Mouse (Mus musculus) CH12.LX (cell line): ENCODE results near the gene Glp2r. TPM values are rescaled to one million over a fixed set of nuclear protein-coding genes. Genes with fewer than 3 reads are reported as not detected.

Experiments used
- DNase-seq: peaks from one replicate; pipeline ENCODE4 v3.0.0-alpha.2; 2013; ENCODE audit errors: extremely low read depth
- H3K27ac ChIP-seq: 2 replicates; pipeline ENCODE4 v1.5.1; 2012; ENCODE audit warnings: low read depth, mild to moderate bottlenecking, control low read depth, moderate library complexity; ENCODE audit not compliant: insufficient read depth
- H3K27me3 ChIP-seq: replicated peaks from 2 replicates; pipeline ENCODE3; 2012; ENCODE audit warnings: inconsistent platforms
- H3K36me3 ChIP-seq, 2 experiments: replicated peaks in 1 of 2; 2 replicates each; pipeline versions ENCODE3 to v1.6.1; 2012; ENCODE audit warnings: inconsistent platforms in 1 of 2, low read length in 1 of 2, mild to moderate bottlenecking in 1 of 2, mixed read lengths in 1 of 2, moderate library complexity in 1 of 2; ENCODE audit not compliant: control insufficient read depth in 1 of 2, insufficient read depth in 1 of 2
- H3K4me1 ChIP-seq, 2 experiments: 2 replicates each; pipeline ENCODE4 v1.6.1; 2012; ENCODE audit warnings: inconsistent platforms in 1 of 2, moderate library complexity in 1 of 2; ENCODE audit not compliant: insufficient read depth in 2 of 2, control insufficient read depth in 1 of 2
- H3K4me2 ChIP-seq: 2 replicates; pipeline ENCODE4 v1.6.1; 2012; ENCODE audit warnings: low read depth, mild to moderate bottlenecking, control low read depth; ENCODE audit not compliant: poor library complexity, insufficient read depth, severe bottlenecking
- H3K4me3 ChIP-seq, 3 experiments: fragments of 150-350 bp in 1 of 3; sonication (generic) in 1 of 3; replicated peaks in 1 of 3; 2 replicates each; pipeline versions ENCODE3 to v1.5.1; 2011 to 2012; ENCODE audit warnings: low read depth in 2 of 3, low read length in 2 of 3, mild to moderate bottlenecking in 2 of 3, moderate library complexity in 2 of 3, control low read depth in 1 of 3, improper control_type of control experiment in 1 of 3, inconsistent platforms in 1 of 3, mixed read lengths in 1 of 3; ENCODE audit not compliant: poor library complexity in 1 of 3
- H3K79me2 ChIP-seq: replicated peaks from 2 replicates; pipeline ENCODE4 v1.6.1; 2012; ENCODE audit warnings: mild to moderate bottlenecking, moderate library complexity; ENCODE audit not compliant: control insufficient read depth, poor library complexity, insufficient read depth, severe bottlenecking; ENCODE audit errors: extremely low read depth
- H3K9ac ChIP-seq: 2 replicates; pipeline ENCODE4 v1.6.1; 2012; ENCODE audit warnings: low read depth, mild to moderate bottlenecking, control low read depth, moderate library complexity; ENCODE audit not compliant: insufficient read depth
- H3K9me3 ChIP-seq: replicated peaks from 2 replicates; pipeline ENCODE3; 2012; ENCODE audit warnings: low read length, inconsistent platforms, mixed read lengths
- BHLHE40 ChIP-seq: IDR thresholded peaks from 2 replicates; pipeline ENCODE4 v1.6.1; 2011; ENCODE audit warnings: mild to moderate bottlenecking, low read depth, low read length, improper control_type of control experiment
- CHD1 ChIP-seq: IDR thresholded peaks from 2 replicates; pipeline ENCODE4 v1.6.1; 2012; ENCODE audit warnings: low read depth, low read length, improper control_type of control experiment, inconsistent platforms
- CHD2 ChIP-seq: IDR thresholded peaks from 2 replicates; pipeline ENCODE4 v1.6.1; 2011; ENCODE audit warnings: low read length, improper control_type of control experiment
- CTCF ChIP-seq, 2 experiments: IDR thresholded peaks in 1 of 2; conservative IDR thresholded peaks in 1 of 2; 2 replicates each; pipeline ENCODE4 v1.5.1; 2011 to 2012; ENCODE audit warnings: low read depth in 2 of 2, low read length in 2 of 2, improper control_type of control experiment in 1 of 2, inconsistent platforms in 1 of 2, mild to moderate bottlenecking in 1 of 2, moderate library complexity in 1 of 2
- E2F4 ChIP-seq: IDR thresholded peaks from 2 replicates; pipeline ENCODE4 v1.6.1; 2011; ENCODE audit warnings: low read depth, low read length, improper control_type of control experiment; ENCODE audit not compliant: insufficient replicate concordance
- EP300 ChIP-seq: IDR thresholded peaks from 2 replicates; pipeline ENCODE4 v1.6.1; 2011; ENCODE audit warnings: low read length, improper control_type of control experiment
- HCFC1 ChIP-seq: IDR thresholded peaks from 2 replicates; pipeline ENCODE4 v1.6.1; 2012; ENCODE audit warnings: low read depth, mild to moderate bottlenecking, inconsistent platforms, low read length, improper control_type of control experiment
- MAFK ChIP-seq: IDR thresholded peaks from 2 replicates; pipeline ENCODE4 v1.6.1; 2011; ENCODE audit warnings: low read length, improper control_type of control experiment; ENCODE audit not compliant: insufficient replicate concordance
- MAX ChIP-seq: IDR thresholded peaks from 2 replicates; pipeline ENCODE4 v1.6.1; 2011; ENCODE audit warnings: low read length, improper control_type of control experiment
- MEF2A ChIP-seq: IDR thresholded peaks from 2 replicates; pipeline ENCODE4 v1.6.1; 2014; ENCODE audit warnings: low read depth, mild to moderate bottlenecking, inconsistent platforms, low read length, improper control_type of control experiment, borderline replicate concordance
- MXI1 ChIP-seq: IDR thresholded peaks from 2 replicates; pipeline ENCODE4 v1.6.1; 2011; ENCODE audit warnings: mild to moderate bottlenecking, low read depth, low read length, improper control_type of control experiment
- MYC ChIP-seq: IDR thresholded peaks from 2 replicates; pipeline ENCODE4 v1.6.1; 2011; ENCODE audit warnings: low read depth, mild to moderate bottlenecking, improper control_type of control experiment, low read length
- PAX5 ChIP-seq: IDR thresholded peaks from 2 replicates; pipeline ENCODE4 v1.6.1; 2012; ENCODE audit warnings: low read length, inconsistent platforms, mixed read lengths
- POLR2AphosphoS2 ChIP-seq: IDR thresholded peaks from 2 replicates; pipeline ENCODE4 v1.6.1; 2011; ENCODE audit warnings: low read depth, low read length, improper control_type of control experiment
- RAD21 ChIP-seq: IDR thresholded peaks from 2 replicates; pipeline ENCODE4 v1.6.1; 2011; ENCODE audit warnings: low read depth, mild to moderate bottlenecking, low read length, improper control_type of control experiment, moderate library complexity
- RCOR1 ChIP-seq: conservative IDR thresholded peaks from 2 replicates; pipeline ENCODE4 v1.6.1; 2012; ENCODE audit warnings: low read depth, mild to moderate bottlenecking, inconsistent platforms, low read length, improper control_type of control experiment
- SIN3A ChIP-seq: IDR thresholded peaks from 2 replicates; pipeline ENCODE4 v1.6.1; 2012; ENCODE audit warnings: low read length, improper control_type of control experiment, inconsistent platforms
- SMC3 ChIP-seq: IDR thresholded peaks from 2 replicates; pipeline ENCODE4 v1.6.1; 2011; ENCODE audit warnings: low read depth, low read length, improper control_type of control experiment
- USF1 ChIP-seq: IDR thresholded peaks from 2 replicates; pipeline ENCODE4 v1.6.1; 2014; ENCODE audit warnings: low read depth, mild to moderate bottlenecking, inconsistent platforms, low read length, improper control_type of control experiment
- ZC3H11A ChIP-seq: IDR thresholded peaks from 2 replicates; pipeline ENCODE4 v1.6.1; 2012; ENCODE audit warnings: low read depth, mild to moderate bottlenecking, inconsistent platforms, low read length, improper control_type of control experiment
- ZNF384 ChIP-seq: IDR thresholded peaks from 2 replicates; pipeline ENCODE4 v1.6.1; 2012; ENCODE audit warnings: low read depth, low read length, improper control_type of control experiment, inconsistent platforms
- dilution Hi-C: fragments of 300-500 bp; cut with MboI; formaldehyde crosslinking; loops from 2 replicates; pipeline ENCODE4 v1.14.3; 2020; ENCODE audit warnings: low sequenced_read_pairs; ENCODE audit not compliant: extremely low pct_unique_long_range_greater_than_20kb, extremely low pct_ligation_motif_present
- in situ Hi-C: fragments of 300-500 bp; cut with MboI; formaldehyde crosslinking; loops from 3 replicates; pipeline ENCODE4 v1.14.3; 2019; ENCODE audit warnings: low sequenced_read_pairs, low pct_ligation_motif_present, low pct_unique_long_range_greater_than_20kb, mixed read lengths
- polyA plus RNA-seq: library from polyadenylated mRNA; unstranded; fragments of >175 nt; gene quantifications from 2 replicates; pipeline ENCODE4 v1.2.1, GENCODE M21; 2012; ENCODE audit warnings: low read depth; ENCODE audit not compliant: insufficient read length
- total RNA-seq, 2 experiments: library from RNA; depleted of rRNA; stranded (reverse); fragments of 300-350 nt in 1 of 2; fragments of >200 nt in 1 of 2; gene quantifications; 2 replicates each; pipeline ENCODE4 v1.2.3; 2012 to 2014

Gene Glp2r
- total and polyA plus RNA-seq, 3 experiments: 0.04 to 0.09 (median 0.07) TPM

GRCm38 (mm10) chr11:67741569-67741968, 29.4 kb downstream of the Glp2r start:
- H3K79me2 ChIP-seq: no peaks in the 10 kb centered on the region
- no peak overlapping the region for H3K27ac ChIP-seq
- in situ Hi-C loops: no loop called here
- peak; percentile 35 for DNase-seq
- no peaks in the 10 kb centered on the region for H3K27me3 ChIP-seq
- TF ChIP-seq SMC3: peak; percentile 68
- TF ChIP-seq MXI1: no peak
- peak; percentile 53 for TF ChIP-seq RAD21
- TF ChIP-seq MYC: 0 out of 2 replicates have a peak, but pooled peaks have one; percentile 10
- no peak for TF ChIP-seq MAFK
- TF ChIP-seq RCOR1: no peak
- TF ChIP-seq ZC3H11A: no peak
- no peak for TF ChIP-seq POLR2AphosphoS2
- TF ChIP-seq ZNF384: 0 out of 2 replicates have a peak, but pooled peaks have one; percentile 29
- peak; percentile 15 to 72; a peak in 3 of 4 replicates for TF ChIP-seq CTCF (conservative IDR thresholded peaks at IDR 0.05 in 1 of 2, IDR thresholded peaks at IDR 0.05 in 1 of 2; ENCODE audit: low read depth in 2 of 2, low read length in 2 of 2)
- TF ChIP-seq MAX: no peak
- TF ChIP-seq BHLHE40: 0 out of 2 replicates have a peak, but pooled peaks have one; percentile 6
- TF ChIP-seq, all 38 proteins: peak for 6
- dilution Hi-C loops: no loop called here
- Histone ChIP-seq H3K4me3 (no peak overlapping the region), H3K9me3 (no peaks in the 10 kb centered on the region), H3K36me3 (no peaks in the 10 kb centered on the region), H3K4me1 (peaks cover 15 to 34% of the 10 kb centered on the region in 2 experiments), H3K9ac (no peak overlapping the region), H3K4me2 (no peak overlapping the region)

GRCm38 (mm10) chr11:67738846-67739490, 32.0 kb downstream of the Glp2r start:
- H3K27me3 ChIP-seq: no peaks in the 10 kb centered on the region
- H3K79me2 ChIP-seq: no peaks in the 10 kb centered on the region
- in situ Hi-C loops (no loop called here), dilution Hi-C loops (no loop called here)
- TF ChIP-seq HCFC1: no peak
- TF ChIP-seq BHLHE40: no peak
- TF ChIP-seq SMC3: no peak
- no peak for TF ChIP-seq CTCF (conservative IDR thresholded peaks at IDR 0.05 in 1 of 2, IDR thresholded peaks at IDR 0.05 in 1 of 2; ENCODE audit: low read depth in 2 of 2, low read length in 2 of 2)
- no peak for TF ChIP-seq PAX5
- TF ChIP-seq RCOR1: no peak
- TF ChIP-seq USF1: no peak
- TF ChIP-seq ZNF384: peak; percentile 91
- no peak for TF ChIP-seq CHD1
- TF ChIP-seq MXI1: no peak
- TF ChIP-seq MAFK: 0 out of 2 replicates have a peak, but pooled peaks have one; percentile 20
- TF ChIP-seq ZC3H11A: no peak
- TF ChIP-seq E2F4: no peak
- 0 out of 2 replicates have a peak, but pooled peaks have one; percentile 22 for TF ChIP-seq EP300
- no peak for TF ChIP-seq SIN3A
- no peak for TF ChIP-seq CHD2
- TF ChIP-seq MEF2A: peak; percentile 76; the same call in 1 of the 2 replicates
- no peak overlapping the region for H3K27ac ChIP-seq
- peaks cover 26 to 57% of the 10 kb centered on the region in 2 experiments for H3K4me1 ChIP-seq
- H3K4me3 ChIP-seq: no peak overlapping the region
- H3K4me2 ChIP-seq: no peak overlapping the region
- DNase-seq: no peak
- peaks cover under 1% of the 10 kb centered on the region for H3K9me3 ChIP-seq
- H3K9ac ChIP-seq: no peak overlapping the region
- no peaks in the 10 kb centered on the region for H3K36me3 ChIP-seq
